8 mouse cellular contexts compared by ENCODE assay signal in genomic region chr9:57076701-57077660, GRCm38 (mm10). TPM values are rescaled to one million over a fixed set of nuclear protein-coding genes. Genes with fewer than 3 reads are reported as not detected.
DNase-seq lines count a peak whose midpoint lies in the region; ATAC-seq lines count a peak whose summit lies in the region.

No protein-coding gene starts in this region.

- H3K27ac ChIP-seq in hindbrain, embryonic 13.5 days = peak overlapping the region; percentile 99

- no peaks in the 10 kb centered on the region for H3K27me3 ChIP-seq in hindbrain, embryonic 13.5 days

- H3K36me3 ChIP-seq in hindbrain, embryonic 13.5 days = no peaks in the 10 kb centered on the region

- H3K9ac ChIP-seq in hindbrain, embryonic 13.5 days = peak overlapping the region; percentile 91

- H3K4me2 ChIP-seq in hindbrain, embryonic 13.5 days = peak overlapping the region; percentile 84

- peaks cover 26% of the 10 kb centered on the region for H3K4me1 ChIP-seq in hindbrain, embryonic 13.5 days (replicated peaks)

- WGBS in hindbrain, embryonic 13.5 days = under 1% methylated on average over 64 of the region's 72 CpGs

- ATAC-seq in hindbrain, embryonic 13.5 days (ENCODE audit: low FRiP score) = peak; percentile 5

- DNase-seq in NIH3T3 (ENCODE audit: low read depth) = peak; percentile 90
- peak; percentile 90 to 93 for DNase-seq in cerebellum, postnatal 10 days
- DNase-seq in frontal cortex, postnatal 10 days (ENCODE audit: low spot score in 2 of 2) = peak; percentile 85 to 90
- peak; percentile 66 to 85 for DNase-seq in layer of hippocampus, postnatal 25 days (ENCODE audit: extremely low spot score in 1 of 2, low spot score in 1 of 2)
- peak; percentile 86 for DNase-seq in lung, postnatal 14 days
- peak; percentile 92 for DNase-seq in ovary, postnatal 36 days (ENCODE audit: low spot score)
- peak; percentile 89 for DNase-seq in thymus, postnatal 14 days

- H3K9me3 ChIP-seq in hindbrain, embryonic 13.5 days = no peaks in the 10 kb centered on the region

- H3K4me3 ChIP-seq in hindbrain, embryonic 13.5 days = peak overlapping the region; percentile 92

RNA-seq across cellular contexts. Expression of gene Sin3a, which starts 5.1 kb away (rescaled TPM):
- polyA plus RNA-seq in hindbrain, embryonic 13.5 days (2015; fragmentation: Nextera tagmentation; extraction: Ambion mirVana) = 26.0 and 28.8 TPM in 2 replicates
- total RNA-seq in layer of hippocampus, postnatal 25 days (2021) = 10 to 100 TPM; 32.5 to 38.8 TPM

RNA-seq across cellular contexts. Expression of gene Man2c1, which starts 53.5 kb away (rescaled TPM):
- 66.7 and 82.1 TPM in 2 replicates for polyA plus RNA-seq in hindbrain, embryonic 13.5 days (2015; fragmentation: Nextera tagmentation; extraction: Ambion mirVana)
- 100 to 1,000 TPM; 109 to 160 TPM for total RNA-seq in layer of hippocampus, postnatal 25 days (2021)

Comparison
In these comparisons a context has a peak if more than half of its experiments do, and no peak if none do; other contexts are left out.
1. Peak in every context shown above with its lines: DNase-seq, ATAC-seq, H3K4me3 ChIP-seq and H3K27ac ChIP-seq.